Mouse (Mus musculus) heart, postnatal 4 days (tissue): ENCODE measurements around the gene Zfc3h1. TPM values are rescaled to one million over a fixed set of nuclear protein-coding genes. Genes with fewer than 3 reads are reported as not detected.

Experiments
- DNase-seq: peaks from one replicate; pipeline ENCODE4 v3.0.0; 2021
- total RNA-seq, 2 experiments: library from RNA; stranded (reverse); gene quantifications; 2 replicates each; pipeline ENCODE4 v1.2.3; 2021

Gene Zfc3h1
- total RNA-seq, 2 experiments from 2014 or later = 23.1 to 23.5 TPM

DNA sequence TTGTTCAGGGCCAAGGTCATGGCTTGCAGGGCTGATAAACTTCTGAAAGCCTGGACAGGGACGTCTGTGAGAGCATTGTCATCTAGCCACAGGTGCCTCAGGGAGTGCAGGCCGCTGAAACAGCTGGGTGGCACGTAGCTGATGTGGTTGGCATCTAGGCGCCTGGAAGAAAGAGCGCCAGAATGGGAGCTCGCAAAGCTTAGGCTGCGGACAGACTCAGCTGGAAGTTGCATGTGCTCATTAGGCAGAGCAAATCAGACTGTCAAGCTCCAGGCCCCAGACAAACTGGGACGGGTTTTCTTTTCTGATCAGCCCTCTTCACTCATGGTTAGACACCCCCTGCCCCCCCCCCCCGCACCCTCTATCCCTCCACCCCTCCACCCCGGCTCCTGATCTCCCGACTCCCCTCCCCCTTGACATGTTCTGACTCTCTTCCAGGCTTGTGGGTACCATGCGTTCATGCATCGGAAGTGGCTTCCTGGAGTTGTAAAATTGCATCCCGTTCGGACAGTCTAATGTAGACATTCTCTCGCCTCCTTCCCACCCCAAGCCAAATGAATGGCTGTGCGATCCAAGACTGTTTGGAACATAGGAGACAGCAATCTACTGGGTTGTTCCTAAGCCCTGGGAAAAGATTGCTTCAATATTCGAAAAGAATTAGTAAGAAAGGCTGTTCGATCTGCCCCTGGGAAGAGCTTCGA is 93.8 kb downstream of the Zfc3h1 start:
- no peak for DNase-seq

Other genes starting within 250 kb of the Zfc3h1 start
- not detected for gene Tph2, start 199.9 kb upstream of the Zfc3h1 start, total RNA-seq
- 10 to 100 TPM; 42.6 to 44.5 TPM for gene Tbc1d15, start 133.5 kb upstream of the Zfc3h1 start, total RNA-seq
- gene Rab21, start 69.4 kb upstream of the Zfc3h1 start, total RNA-seq = 10 to 100 TPM; 57.3 to 58.2 TPM
- 10 to 100 TPM; 17.5 to 17.6 TPM for gene Tmem19, start 22.5 kb upstream of the Zfc3h1 start, total RNA-seq
- 1 to 10 TPM; 4.5 to 6.7 TPM for gene Thap2, start 516 bp upstream of the Zfc3h1 start, total RNA-seq
- gene A930009A15Rik, start 185.0 kb downstream of the Zfc3h1 start, total RNA-seq = not detected
- gene Lgr5, start 202.8 kb downstream of the Zfc3h1 start, total RNA-seq = under 1 TPM; 0.09 to 0.26 TPM